10 mouse cellular contexts compared by ENCODE assay signal in the genomic region with DNA sequence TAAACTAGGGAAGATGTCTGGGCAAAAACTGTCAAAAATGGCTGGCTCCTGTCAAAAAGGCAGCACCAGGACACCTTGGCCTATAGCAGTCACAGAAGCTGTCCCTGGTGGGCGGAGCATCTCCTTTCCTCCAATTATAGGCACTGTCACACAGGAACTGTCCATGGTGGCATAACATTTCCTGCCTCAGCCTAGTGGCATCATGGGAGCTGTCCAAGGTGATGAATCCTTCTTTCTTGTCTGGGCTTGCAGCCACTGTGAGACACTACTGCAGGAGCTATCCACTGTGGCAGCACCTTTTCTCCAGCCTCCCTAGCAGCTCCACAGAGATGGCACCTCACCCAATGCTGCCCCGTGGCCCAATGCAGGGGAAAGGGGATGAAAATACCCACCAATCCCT. TPM values are rescaled to one million over a fixed set of nuclear protein-coding genes. Genes with fewer than 3 reads are reported as not detected.
A peak's percentile ranks its signal among the peaks of the same experiment; 100 is the strongest.
DNase-seq lines count a peak whose midpoint lies in the region; ATAC-seq and TF ChIP-seq lines count a peak whose summit lies in the region.
"Had no signal": no experiment of that assay in that cellular context is flagged by ENCODE, and none has a peak within 500 bp of the region (broad histone marks: within the 10 kb centered on the region; RNA-seq: fewer than 3 reads in every experiment).

No protein-coding gene starts in this region.

- no peak overlapping the region for H3K9ac ChIP-seq in MEL (ENCODE audit: control insufficient read depth, low read depth, low read length, poor library complexity, severe bottlenecking)

- H3K9me3 ChIP-seq in MEL (replicated peaks; ENCODE audit: insufficient read depth, low read length): no peaks in the 10 kb centered on the region

- no peak for TF ChIP-seq EP300 in MEL (IDR thresholded peaks at IDR 0.05; ENCODE audit: low read depth in 1 of 2, low read length in 2 of 2)

- no peaks in the 10 kb centered on the region for H3K4me1 ChIP-seq in MEL (ENCODE audit: control insufficient read depth in 1 of 2, insufficient read depth in 2 of 2, low read length in 2 of 2)

- H3K79me2 ChIP-seq in MEL (ENCODE audit: control insufficient read depth, insufficient read depth, low read length, poor library complexity): no peaks in the 10 kb centered on the region

- no peak for TF ChIP-seq POLR2A in MEL (IDR thresholded peaks at IDR 0.05; ENCODE audit: control insufficient read depth in 1 of 2, insufficient read depth in 1 of 2, low read depth in 1 of 2, low read length in 2 of 2, poor library complexity in 1 of 2)

- no peak for TF ChIP-seq CTCF in MEL (IDR thresholded peaks at IDR 0.05 in 2 of 3, conservative IDR thresholded peaks at IDR 0.05 in 1 of 3; ENCODE audit: control insufficient read depth in 1 of 3, insufficient read depth in 1 of 3, low read depth in 2 of 3, low read length in 3 of 3, poor library complexity in 1 of 3, severe bottlenecking in 1 of 3)

- H3K27ac ChIP-seq in MEL (ENCODE audit: control insufficient read depth, low read depth, low read length): no peak overlapping the region
- H3K27ac ChIP-seq: macrophage had no signal

- no peaks in the 10 kb centered on the region for H3K27me3 ChIP-seq in MEL (ENCODE audit: control insufficient read depth in 1 of 2, insufficient read depth in 2 of 2, low read length in 2 of 2)

- no peak for TF ChIP-seq RAD21 in MEL (IDR thresholded peaks at IDR 0.05; ENCODE audit: low read depth, low read length)

- peak; percentile 45 to 48 for DNase-seq in B cell, adult 2 months
- DNase-seq in MEL (ENCODE audit: low read depth, low spot score): peak; percentile 89
- DNase-seq in right cerebral cortex, postnatal 36 days (ENCODE audit: low spot score in 2 of 2): no peak
- DNase-seq in cerebellum, adult 9-11 months: no peak
- no peak for DNase-seq in urinary bladder, adult 18-20 months (ENCODE audit: low spot score in 2 of 2)
- DNase-seq in gastrocnemius, postnatal 4 days (ENCODE audit: low spot score in 2 of 2): no peak

- H3K36me3 ChIP-seq in MEL (ENCODE audit: control insufficient read depth in 1 of 2, insufficient read depth in 2 of 2, low read length in 2 of 2): no peaks in the 10 kb centered on the region

- peak; percentile 69 for ATAC-seq in inflammation-experienced regulatory T-cells, adult 6 months
- peak; percentile 99 for ATAC-seq in megakaryocyte-erythroid progenitor cell, adult 5-6 weeks (replicated peaks; ENCODE audit: low FRiP score, low TSS enrichment, poor library complexity, severe bottlenecking)

- no peak overlapping the region for H3K4me3 ChIP-seq in MEL (ENCODE audit: control insufficient read depth in 1 of 2, insufficient read depth in 1 of 2, low read depth in 2 of 2, low read length in 2 of 2)
- H3K4me3 ChIP-seq: erythroblast, embryonic 14.5 days had no signal

TF ChIP-seq in MEL, 35 proteins besides CTCF, POLR2A, EP300 and RAD21:
- TF ChIP-seq SIN3A (IDR thresholded peaks at IDR 0.05; ENCODE audit: low read length) (peak; percentile 100), GATA1 (IDR thresholded peaks at IDR 0.05; ENCODE audit: low read depth, low read length) (0 out of 2 replicates have a peak, but pooled peaks have one; percentile 11), CHD1 (IDR thresholded peaks at IDR 0.05; ENCODE audit: low read depth, low read length) (no peak), MXI1 (IDR thresholded peaks at IDR 0.05; ENCODE audit: low read depth, low read length) (peak; percentile 86), NRF1 (IDR thresholded peaks at IDR 0.05; ENCODE audit: insufficient read depth, low read depth, low read length, poor library complexity, severe bottlenecking) (no peak)

RNA-seq across cellular contexts. Expression of a gene that starts 28.3 kb away (rescaled TPM):
- total RNA-seq in MEL (2012; rRNA removed): 4.1 and 4.4 TPM in 2 replicates
- 1 to 10 TPM in 1 of 2 experiments, not detected in 1; 7.4 TPM for polyA plus RNA-seq in MEL (2012; ENCODE audit: insufficient read depth in 1 of 2, insufficient read length in 2 of 2, low read depth in 1 of 2, low replicate concordance in 2 of 2, missing spikeins in 1 of 2)
- polyA plus RNA-seq in inflammation-experienced regulatory T-cells, adult 6 months (2017; shearing (Covaris generic)): 10 to 100 TPM; 22.4 to 30.4 (median 25.8) TPM
- total RNA-seq in megakaryocyte-erythroid progenitor cell, adult 5-6 weeks (2014; fragmentation: Nextera tagmentation): 40.4 and 42.9 TPM in 2 replicates
- 18.2 and 33.5 TPM in 2 replicates for total RNA-seq in megakaryocyte-erythroid progenitor cell, adult 5-6 weeks (2017)
- 10 to 100 TPM in 1 of 2 experiments, 1 to 10 TPM in 1; 9.1 to 12.4 TPM for total RNA-seq in gastrocnemius, postnatal 4 days (2021)

RNA-seq across cellular contexts. Expression of a gene that starts 56.1 kb away (rescaled TPM):
- not detected in 2 replicates for total RNA-seq in MEL (2012; rRNA removed)
- under 1 TPM in 1 of 2 experiments, not detected in 1; 0.13 TPM for polyA plus RNA-seq in MEL (2012; ENCODE audit: insufficient read depth in 1 of 2, insufficient read length in 2 of 2, low read depth in 1 of 2, low replicate concordance in 2 of 2, missing spikeins in 1 of 2)
- 1 to 10 TPM in 2 of 3 experiments, under 1 TPM in 1; 0.96 to 2.9 (median 1.8) TPM for polyA plus RNA-seq in inflammation-experienced regulatory T-cells, adult 6 months (2017; shearing (Covaris generic))
- total RNA-seq in megakaryocyte-erythroid progenitor cell, adult 5-6 weeks (2014; fragmentation: Nextera tagmentation): not detected in 2 replicates
- not detected in 2 replicates for total RNA-seq in megakaryocyte-erythroid progenitor cell, adult 5-6 weeks (2017)
- not detected for total RNA-seq in gastrocnemius, postnatal 4 days (2021)
- polyA plus RNA-seq: erythroblast, embryonic 14.5 days; macrophage had no signal

Comparison
In these comparisons a context has a peak if more than half of its experiments do, and no peak if none do; other contexts are left out.
1. DNase-seq: peak in B cell, adult 2 months (2 of 2) and MEL (single experiment); none in right cerebral cortex, postnatal 36 days (0 of 2), cerebellum, adult 9-11 months (single experiment), urinary bladder, adult 18-20 months (0 of 2) and gastrocnemius, postnatal 4 days (0 of 2).